Mouse (Mus musculus): ENCODE measurements around the gene Siglech. TPM values are rescaled to one million over a fixed set of nuclear protein-coding genes. Genes with fewer than 3 reads are reported as not detected.

The Siglech gene
- 1.1 and 2.6 TPM in 2 replicates for polyA plus RNA-seq (2016; fragmentation: Nextera tagmentation; extraction: Ambion mirVana)

GRCm38 (mm10) chr7:55767926-55768325, at the start of gene Siglech:
Siglech (plus strand) TSS chr7:55768178.
- Histone ChIP-seq H3K27me3 (replicated peaks) (no peaks in the 10 kb centered on the region), H3K4me2 (replicated peaks) (no peak within 1 kb of the TSS), H3K9me3 (no peaks in the 10 kb centered on the region), H3K4me1 (no peaks in the 10 kb centered on the region), H3K4me3 (no peak within 1 kb of the TSS), H3K27ac (no peak within 1 kb of the TSS), H3K9ac (no peak within 1 kb of the TSS), H3K36me3 (no peaks in the 10 kb centered on the region)
- ATAC-seq (ENCODE audit: low FRiP score, low read depth), result no peak
- WGBS, result 48% methylated on average over 3 of the region's 3 CpGs

GRCm38 (mm10) chr7:55722673-55723072, 45.3 kb upstream of the Siglech start:
- H3K27ac ChIP-seq, result no peak overlapping the region
- no peak overlapping the region for H3K4me3 ChIP-seq
- H3K9ac ChIP-seq, result no peak overlapping the region
- no peak for ATAC-seq (ENCODE audit: low FRiP score, low read depth)
- 53% methylated on average over 7 of the region's 7 CpGs for WGBS
- H3K27me3 ChIP-seq (replicated peaks), result no peaks in the 10 kb centered on the region
- no peaks in the 10 kb centered on the region for H3K4me1 ChIP-seq
- no peaks in the 10 kb centered on the region for H3K9me3 ChIP-seq
- no peaks in the 10 kb centered on the region for H3K36me3 ChIP-seq
- no peak overlapping the region for H3K4me2 ChIP-seq (replicated peaks)

GRCm38 (mm10) chr7:55728903-55729302, 39.1 kb upstream of the Siglech start:
- Histone ChIP-seq H3K4me1 (no peaks in the 10 kb centered on the region), H3K9me3 (no peaks in the 10 kb centered on the region), H3K4me2 (replicated peaks) (no peak overlapping the region), H3K4me3 (no peak overlapping the region), H3K36me3 (no peaks in the 10 kb centered on the region), H3K27ac (no peak overlapping the region), H3K9ac (no peak overlapping the region), H3K27me3 (replicated peaks) (no peaks in the 10 kb centered on the region)
- no peak for ATAC-seq (ENCODE audit: low FRiP score, low read depth)
- 69% methylated on average over 1 of the region's 1 CpGs for WGBS

- Histone ChIP-seq H3K27me3 (replicated peaks) (no peaks in the 10 kb centered on the region), H3K4me3 (no peak overlapping the region), H3K36me3 (no peaks in the 10 kb centered on the region), H3K9ac (no peak overlapping the region), H3K4me1 (no peaks in the 10 kb centered on the region), H3K4me2 (replicated peaks) (no peak overlapping the region), H3K27ac (no peak overlapping the region), H3K9me3 (no peaks in the 10 kb centered on the region)
- ATAC-seq (ENCODE audit: low FRiP score, low read depth), result no peak
- 87% methylated on average over 2 of the region's 2 CpGs for WGBS
These were observed 33.5 kb upstream of the Siglech start for GRCm38 (mm10) chr7:55734483-55734882.

GRCm38 (mm10) chr7:55737125-55737912, 30.7 kb upstream of the Siglech start:
- ATAC-seq (ENCODE audit: low FRiP score, low read depth), result peak; percentile 66
- no peaks in the 10 kb centered on the region for H3K9me3 ChIP-seq

GRCm38 (mm10) chr7:55743614-55744267, 24.2 kb upstream of the Siglech start:
- 88% methylated on average over 3 of the region's 3 CpGs for WGBS
- no peak overlapping the region for H3K9ac ChIP-seq

More at GRCm38 (mm10) chr7:55737125-55737912, 30.7 kb upstream of the Siglech start:
- H3K27me3 ChIP-seq (replicated peaks), result no peaks in the 10 kb centered on the region
- no peak overlapping the region for H3K9ac ChIP-seq
- H3K36me3 ChIP-seq, result no peaks in the 10 kb centered on the region
- H3K4me1 ChIP-seq, result no peaks in the 10 kb centered on the region
- H3K4me2 ChIP-seq (replicated peaks), result no peak overlapping the region
- no peak overlapping the region for H3K27ac ChIP-seq
- H3K4me3 ChIP-seq, result no peak overlapping the region
- WGBS, result 52% methylated on average over 4 of the region's 4 CpGs

GRCm38 (mm10) chr7:55744566-55745220, 23.3 kb upstream of the Siglech start:
- H3K27me3 ChIP-seq (replicated peaks), result no peaks in the 10 kb centered on the region
- H3K4me3 ChIP-seq, result no peak overlapping the region
- H3K4me2 ChIP-seq (replicated peaks), result no peak overlapping the region
- H3K27ac ChIP-seq, result no peak overlapping the region
- H3K9ac ChIP-seq, result no peak overlapping the region
- WGBS, result 39% methylated on average over 10 of the region's 10 CpGs
- H3K36me3 ChIP-seq, result no peaks in the 10 kb centered on the region
- no peaks in the 10 kb centered on the region for H3K9me3 ChIP-seq
- H3K4me1 ChIP-seq, result no peaks in the 10 kb centered on the region
- no peak for ATAC-seq (ENCODE audit: low FRiP score, low read depth)

More at GRCm38 (mm10) chr7:55743614-55744267, 24.2 kb upstream of the Siglech start:
- Histone ChIP-seq H3K4me2 (replicated peaks) (no peak overlapping the region), H3K4me1 (no peaks in the 10 kb centered on the region), H3K27ac (no peak overlapping the region), H3K4me3 (no peak overlapping the region), H3K27me3 (replicated peaks) (no peaks in the 10 kb centered on the region), H3K36me3 (no peaks in the 10 kb centered on the region), H3K9me3 (no peaks in the 10 kb centered on the region)
- ATAC-seq (ENCODE audit: low FRiP score, low read depth), result no peak

- H3K9me3 ChIP-seq, result no peaks in the 10 kb centered on the region
- WGBS, result 84% methylated on average over 3 of the region's 3 CpGs
- H3K4me2 ChIP-seq (replicated peaks), result no peak overlapping the region
- no peak for ATAC-seq (ENCODE audit: low FRiP score, low read depth)
- H3K9ac ChIP-seq, result no peak overlapping the region
- no peaks in the 10 kb centered on the region for H3K36me3 ChIP-seq
- no peaks in the 10 kb centered on the region for H3K27me3 ChIP-seq (replicated peaks)
- no peak overlapping the region for H3K27ac ChIP-seq
- no peaks in the 10 kb centered on the region for H3K4me1 ChIP-seq
- no peak overlapping the region for H3K4me3 ChIP-seq
These were observed 17.1 kb upstream of the Siglech start for GRCm38 (mm10) chr7:55750841-55751240.

GRCm38 (mm10) chr7:55759346-55759745, 8.6 kb upstream of the Siglech start:
- Histone ChIP-seq H3K9ac (no peak overlapping the region), H3K4me1 (no peaks in the 10 kb centered on the region), H3K4me2 (replicated peaks) (no peak overlapping the region), H3K27me3 (replicated peaks) (no peaks in the 10 kb centered on the region), H3K9me3 (no peaks in the 10 kb centered on the region), H3K4me3 (no peak overlapping the region), H3K36me3 (no peaks in the 10 kb centered on the region), H3K27ac (no peak overlapping the region)
- no peak for ATAC-seq (ENCODE audit: low FRiP score, low read depth)
- 68% methylated on average over 3 of the region's 3 CpGs for WGBS

GRCm38 (mm10) chr7:55780011-55780410, 12.0 kb downstream of the Siglech start:
- Histone ChIP-seq H3K4me2 (replicated peaks) (no peak overlapping the region), H3K27me3 (replicated peaks) (no peaks in the 10 kb centered on the region), H3K9me3 (no peaks in the 10 kb centered on the region), H3K36me3 (no peaks in the 10 kb centered on the region), H3K4me3 (no peak overlapping the region), H3K9ac (no peak overlapping the region), H3K27ac (no peak overlapping the region), H3K4me1 (no peaks in the 10 kb centered on the region)
- ATAC-seq (ENCODE audit: low FRiP score, low read depth), result no peak
- WGBS, result 67% methylated on average over 4 of the region's 4 CpGs

- ATAC-seq (ENCODE audit: low FRiP score, low read depth), result no peak
- WGBS, result 61% methylated on average over 3 of the region's 3 CpGs
These were observed 14.5 kb downstream of the Siglech start for GRCm38 (mm10) chr7:55782493-55782892.

GRCm38 (mm10) chr7:55784580-55784979, 16.6 kb downstream of the Siglech start:
- 87% methylated on average over 3 of the region's 3 CpGs for WGBS
- Histone ChIP-seq H3K4me2 (replicated peaks) (no peak overlapping the region), H3K27ac (no peak overlapping the region), H3K27me3 (replicated peaks) (no peaks in the 10 kb centered on the region), H3K9me3 (no peaks in the 10 kb centered on the region), H3K4me3 (no peak overlapping the region), H3K4me1 (no peaks in the 10 kb centered on the region), H3K9ac (no peak overlapping the region), H3K36me3 (no peaks in the 10 kb centered on the region)
- no peak for ATAC-seq (ENCODE audit: low FRiP score, low read depth)

More at GRCm38 (mm10) chr7:55782493-55782892, 14.5 kb downstream of the Siglech start:
- Histone ChIP-seq H3K27ac (no peak overlapping the region), H3K36me3 (no peaks in the 10 kb centered on the region), H3K27me3 (replicated peaks) (no peaks in the 10 kb centered on the region), H3K4me1 (no peaks in the 10 kb centered on the region), H3K4me2 (replicated peaks) (no peak overlapping the region), H3K9me3 (no peaks in the 10 kb centered on the region), H3K4me3 (no peak overlapping the region), H3K9ac (no peak overlapping the region)
